Mouse (Mus musculus) erythroblast, embryonic 14.5 days (primary cell): ENCODE measurements around the gene Ghrh. TPM values are rescaled to one million over a fixed set of nuclear protein-coding genes. Genes with fewer than 3 reads are reported as not detected.

Experiments
- H3K27me3 ChIP-seq: 2 replicates; pipeline ENCODE4 v1.6.1; 2012; ENCODE audit warnings: inconsistent platforms; ENCODE audit not compliant: control insufficient read depth
- H3K36me3 ChIP-seq: 2 replicates; pipeline ENCODE4 v1.6.1; 2012; ENCODE audit warnings: mild to moderate bottlenecking, inconsistent platforms; ENCODE audit not compliant: control insufficient read depth
- H3K4me1 ChIP-seq: 2 replicates; pipeline ENCODE4 v1.6.1; 2012; ENCODE audit warnings: inconsistent platforms; ENCODE audit not compliant: control insufficient read depth
- H3K4me3 ChIP-seq: replicated peaks from 2 replicates; pipeline ENCODE3; 2012; ENCODE audit warnings: moderate library complexity, mild to moderate bottlenecking, inconsistent platforms
- H3K9me3 ChIP-seq: 2 replicates; pipeline ENCODE4 v1.6.1; 2012; ENCODE audit warnings: low read length, inconsistent platforms, mixed read lengths; ENCODE audit not compliant: control insufficient read depth
- GATA1 ChIP-seq: IDR thresholded peaks from 2 replicates; pipeline ENCODE4 v1.6.1; 2012; ENCODE audit warnings: low read length, inconsistent platforms, mixed read lengths
- TAL1 ChIP-seq: IDR thresholded peaks from 3 replicates; pipeline ENCODE4 v1.6.1; 2012; ENCODE audit warnings: low read length, inconsistent platforms, mixed read lengths
- polyA plus RNA-seq: library from polyadenylated mRNA; stranded (reverse); fragments of >175 nt; gene quantifications from 2 replicates; pipeline ENCODE4 v1.2.3, GENCODE M21; 2012

Ghrh gene
- polyA plus RNA-seq, 1 experiment = not detected

- no peaks in the 10 kb centered on the region for H3K4me1 ChIP-seq
- H3K36me3 ChIP-seq = no peaks in the 10 kb centered on the region
- no peak overlapping the region for H3K4me3 ChIP-seq
- no peak for TF ChIP-seq GATA1
- no peak for TF ChIP-seq TAL1
- H3K27me3 ChIP-seq = no peaks in the 10 kb centered on the region
- H3K9me3 ChIP-seq = peaks cover 3% of the 10 kb centered on the region; the same call in 1 of the 2 replicates
These were observed 12.7 kb upstream of the Ghrh start for GRCm38 (mm10) chr2:157360028-157360427.

GRCm38 (mm10) chr2:157354106-157354505 is 6.8 kb upstream of the Ghrh start:
- H3K9me3 ChIP-seq = peaks cover 4% of the 10 kb centered on the region; the same call in 1 of the 2 replicates
- TF ChIP-seq TAL1 (no peak), GATA1 (no peak)
- H3K36me3 ChIP-seq = no peaks in the 10 kb centered on the region
- H3K4me1 ChIP-seq = no peaks in the 10 kb centered on the region
- H3K27me3 ChIP-seq = no peaks in the 10 kb centered on the region
- H3K4me3 ChIP-seq = no peak overlapping the region

- TF ChIP-seq TAL1 (no peak), GATA1 (no peak)
- no peaks in the 10 kb centered on the region for H3K27me3 ChIP-seq
- H3K36me3 ChIP-seq = no peaks in the 10 kb centered on the region
- no peak overlapping the region for H3K4me3 ChIP-seq
- peaks cover 4% of the 10 kb centered on the region; the same call in 1 of the 2 replicates for H3K9me3 ChIP-seq
- H3K4me1 ChIP-seq = no peaks in the 10 kb centered on the region
These were observed 5.9 kb upstream of the Ghrh start for GRCm38 (mm10) chr2:157353183-157353582.

- Histone ChIP-seq H3K4me1 (no peaks in the 10 kb centered on the region), H3K36me3 (no peaks in the 10 kb centered on the region), H3K4me3 (no peak overlapping the region), H3K27me3 (peaks cover 2% of the 10 kb centered on the region; the same call in 1 of the 2 replicates), H3K9me3 (no peaks in the 10 kb centered on the region)
- TF ChIP-seq GATA1 = no peak
- TF ChIP-seq TAL1 = no peak
These were observed 1.9 kb upstream of the Ghrh start for GRCm38 (mm10) chr2:157349121-157349778.

- no peaks in the 10 kb centered on the region for H3K9me3 ChIP-seq
- H3K4me3 ChIP-seq = no peak overlapping the region
- TF ChIP-seq GATA1 (no peak), TAL1 (no peak)
- H3K27me3 ChIP-seq = peaks cover 2% of the 10 kb centered on the region; the same call in 1 of the 2 replicates
- no peaks in the 10 kb centered on the region for H3K36me3 ChIP-seq
- H3K4me1 ChIP-seq = no peaks in the 10 kb centered on the region; the same call in 1 of the 2 replicates
These were observed 4.0 kb downstream of the Ghrh start for GRCm38 (mm10) chr2:157343337-157343736.

GRCm38 (mm10) chr2:157342328-157342926 is 4.9 kb downstream of the Ghrh start:
- Histone ChIP-seq H3K4me3 (no peak overlapping the region), H3K36me3 (no peaks in the 10 kb centered on the region), H3K4me1 (no peaks in the 10 kb centered on the region; the same call in 1 of the 2 replicates), H3K27me3 (peaks cover 2% of the 10 kb centered on the region; the same call in 1 of the 2 replicates), H3K9me3 (no peaks in the 10 kb centered on the region)
- TF ChIP-seq TAL1 (no peak), GATA1 (no peak)

GRCm38 (mm10) chr2:157341554-157342270 is 5.6 kb downstream of the Ghrh start:
- Histone ChIP-seq H3K9me3 (no peaks in the 10 kb centered on the region), H3K4me1 (no peaks in the 10 kb centered on the region; the same call in 1 of the 2 replicates), H3K36me3 (no peaks in the 10 kb centered on the region), H3K27me3 (peaks cover 2% of the 10 kb centered on the region), H3K4me3 (no peak overlapping the region)
- TF ChIP-seq TAL1 = no peak
- TF ChIP-seq GATA1 = no peak

GRCm38 (mm10) chr2:157340221-157340741 is 7.0 kb downstream of the Ghrh start:
- Histone ChIP-seq H3K9me3 (no peaks in the 10 kb centered on the region), H3K36me3 (no peaks in the 10 kb centered on the region), H3K4me3 (no peak overlapping the region), H3K4me1 (no peaks in the 10 kb centered on the region; the same call in 1 of the 2 replicates), H3K27me3 (peaks cover 2% of the 10 kb centered on the region)
- TF ChIP-seq GATA1 (no peak), TAL1 (no peak)

- no peaks in the 10 kb centered on the region for H3K36me3 ChIP-seq
- peaks cover under 1% of the 10 kb centered on the region for H3K27me3 ChIP-seq
- no peak overlapping the region for H3K4me3 ChIP-seq
- TF ChIP-seq TAL1 (no peak), GATA1 (no peak)
- no peaks in the 10 kb centered on the region; the same call in 1 of the 2 replicates for H3K4me1 ChIP-seq
- no peaks in the 10 kb centered on the region for H3K9me3 ChIP-seq
These were observed 7.8 kb downstream of the Ghrh start for GRCm38 (mm10) chr2:157339532-157339931.
